ENCODE assay signal across 22 mouse cellular contexts in genomic region chr13:98505989-98506388, GRCm38 (mm10). TPM values are rescaled to one million over a fixed set of nuclear protein-coding genes. Genes with fewer than 3 reads are reported as not detected.
"Had no signal": no experiment of that assay in that cellular context is flagged by ENCODE, and none has a peak within 500 bp of the region (broad histone marks: within the 10 kb centered on the region; RNA-seq: fewer than 3 reads in every experiment).

No protein-coding gene starts in this region.

- H3K36me3 ChIP-seq: limb, embryonic 12.5 days; limb, embryonic 15.5 days; midbrain, embryonic 12.5 days; neural tube, embryonic 12.5 days; stomach, embryonic 15.5 days had no signal

- DNase-seq: kidney, adult 18-20 months; kidney, adult 9 months; kidney, postnatal 14 days; kidney, postnatal 4 days; left cerebral cortex, postnatal 4 days; liver, postnatal 0 days; lung, embryonic 14.5 days; retina, postnatal 1 day; right cerebral cortex, postnatal 25 days; spleen, adult 18-20 months; thymus, postnatal 25 days had no signal

- H3K4me2 ChIP-seq: liver, embryonic 11.5 days; stomach, embryonic 15.5 days had no signal

- H3K27ac ChIP-seq: limb, embryonic 12.5 days; limb, embryonic 15.5 days; liver, embryonic 14.5 days; macrophage; midbrain, embryonic 12.5 days; neural tube, embryonic 12.5 days; stomach, embryonic 15.5 days had no signal

- ATAC-seq: liver, postnatal 0 days; lung, postnatal 0 days; midbrain, embryonic 16.5 days had no signal

- H3K9ac ChIP-seq: limb, embryonic 12.5 days; limb, embryonic 15.5 days; liver, embryonic 14.5 days; liver, postnatal 0 days; lung, embryonic 14.5 days; midbrain, embryonic 12.5 days; neural tube, embryonic 12.5 days; stomach, embryonic 15.5 days had no signal

- H3K4me3 ChIP-seq: limb, embryonic 12.5 days; megakaryocyte, embryonic 14.5 days; midbrain, embryonic 12.5 days; neural tube, embryonic 12.5 days; stomach, embryonic 15.5 days had no signal

- H3K9me3 ChIP-seq: limb, embryonic 12.5 days; limb, embryonic 15.5 days; midbrain, embryonic 12.5 days; neural tube, embryonic 12.5 days; stomach, embryonic 15.5 days had no signal

RNA-seq across cellular contexts. Expression of gene Gm10320, which starts 14.2 kb away (rescaled TPM):
- polyA plus RNA-seq: macrophage had no signal
